Mouse (Mus musculus) heart, adult 11 months (tissue): ENCODE measurements around the gene Mrpl22.
A peak's percentile ranks its signal among the peaks of the same experiment; 100 is the strongest.
"Not testable (repeated sequence)": the region's sequence is repeated elsewhere in the genome, so short reads cannot be mapped to it uniquely, and the experiment has no call there.

Experiments
- DNase-seq: peaks from one replicate; pipeline ENCODE4 v3.0.0; 2022

Gene Mrpl22

DNA sequence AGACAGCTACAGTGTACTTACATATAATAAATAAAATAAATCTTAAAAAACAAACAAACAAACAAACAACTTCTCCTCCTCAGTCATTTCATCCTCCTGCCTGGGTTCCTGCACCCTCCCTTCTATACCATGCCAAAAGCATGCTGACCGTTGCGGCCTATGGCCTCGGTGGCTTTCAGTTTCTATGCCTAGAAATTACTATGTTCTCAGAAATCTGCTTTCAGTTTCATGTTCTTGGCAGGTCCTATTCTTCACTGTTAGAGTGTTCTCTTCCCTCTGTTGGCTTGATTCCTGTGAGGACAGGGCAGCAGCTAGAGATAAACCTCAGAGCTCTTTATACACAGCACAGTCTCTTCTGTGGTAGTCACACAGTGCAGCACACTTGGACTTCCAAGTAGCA, 12.1 kb downstream of the Mrpl22 start:
- DNase-seq, result no peak

DNA sequence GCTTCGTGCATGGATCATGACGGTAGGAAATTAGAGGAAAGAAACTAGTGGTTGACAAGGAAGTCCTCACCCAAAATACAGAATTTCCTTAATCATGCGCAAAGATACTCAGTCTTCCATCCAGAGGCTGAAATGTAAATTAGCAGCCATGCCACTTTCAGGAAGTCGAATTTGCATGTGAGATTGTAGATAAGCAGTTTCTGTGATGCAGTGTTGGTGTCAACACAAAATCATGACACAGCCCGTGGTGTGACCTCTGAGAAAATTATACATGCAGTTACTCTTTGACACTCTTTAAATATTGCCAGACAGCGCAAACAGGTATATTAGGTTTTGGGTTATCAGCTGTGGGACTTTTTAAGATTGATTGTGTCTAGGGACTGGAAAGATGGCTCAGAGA, 18.2 kb downstream of the Mrpl22 start:
- no peak for DNase-seq

DNA sequence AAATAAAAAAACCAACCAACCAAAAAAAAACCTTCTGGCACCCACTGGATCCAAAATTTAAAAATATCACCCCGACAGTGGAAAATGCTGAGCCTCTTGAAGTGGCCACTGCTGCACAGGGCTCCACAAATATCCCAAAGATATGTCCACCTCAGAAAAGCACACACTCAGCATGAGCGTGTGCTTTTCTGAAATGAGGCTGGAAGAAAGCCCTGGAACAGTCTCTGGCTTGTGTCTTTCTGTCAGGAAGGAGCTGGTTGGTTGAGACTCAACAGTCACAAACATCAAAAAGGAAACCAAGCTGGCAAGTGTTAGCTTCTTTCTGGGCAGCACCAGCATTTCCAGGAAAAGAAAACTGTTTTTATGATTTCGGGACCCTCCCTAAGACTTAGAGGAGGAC, 21.9 kb downstream of the Mrpl22 start:
- peak; percentile 95 for DNase-seq

DNA sequence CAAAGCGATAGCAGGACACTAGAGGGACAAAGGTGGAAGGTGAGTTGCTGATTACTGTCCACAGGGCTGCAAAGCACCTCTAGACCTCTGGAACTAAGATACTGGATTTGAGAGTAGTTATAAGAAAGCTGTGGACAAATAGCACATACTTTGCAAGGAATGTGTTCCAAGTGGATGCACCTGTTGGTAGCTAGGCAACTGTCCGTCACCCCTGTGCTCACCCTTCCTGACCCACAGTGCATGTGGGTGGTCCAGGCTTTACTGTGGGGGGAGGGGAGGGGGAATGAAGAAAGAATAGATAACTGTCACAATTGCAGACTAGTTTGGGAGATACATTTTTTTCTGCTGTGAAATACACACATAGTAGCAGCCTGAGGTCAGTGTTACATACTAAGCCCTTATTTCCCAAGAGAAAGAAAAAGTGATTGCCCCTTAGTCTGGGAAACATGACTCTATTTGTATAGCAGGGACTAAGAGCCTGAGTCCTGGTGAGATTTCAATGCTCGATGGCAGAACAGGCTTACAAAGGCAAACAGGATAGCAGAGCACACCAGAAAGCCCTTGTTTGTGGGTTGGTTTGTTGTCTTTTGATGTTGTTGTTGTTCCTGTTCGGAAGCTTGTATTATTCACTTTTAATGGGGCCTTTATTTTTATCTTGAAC, 22.5 kb downstream of the Mrpl22 start:
- DNase-seq, result no peak

- no peak for DNase-seq
Observed at GRCm38 (mm10) chr11:58198663-58199062, 27.2 kb downstream of the Mrpl22 start.

GRCm38 (mm10) chr11:58199229-58200037, 28.0 kb downstream of the Mrpl22 start, which contains the start of the genes Igtp and Irgm2:
Igtp (plus strand) TSS chr11:58199556.
Irgm2 (plus strand) TSS chr11:58199618.
- DNase-seq, result peak; percentile 99

DNA sequence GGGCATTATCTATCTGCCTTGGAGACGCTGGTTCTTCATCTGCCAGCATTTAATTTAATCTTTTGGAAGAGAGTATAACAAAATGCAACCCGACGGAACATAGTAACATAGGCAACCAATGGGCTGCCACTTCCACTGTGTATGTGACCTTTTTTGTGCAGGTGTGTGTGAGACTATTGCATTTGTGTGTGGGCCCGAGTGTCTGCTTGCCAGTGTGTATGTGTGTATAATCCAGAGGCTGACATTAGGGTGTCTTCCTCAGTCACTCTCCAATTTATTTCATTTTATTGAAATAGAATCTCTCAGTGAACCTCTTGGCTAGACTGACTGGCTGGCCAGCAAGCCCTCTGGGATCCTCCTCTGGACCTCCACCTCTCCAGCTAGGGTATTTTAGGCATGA, 28.8 kb downstream of the Mrpl22 start:
- no peak for DNase-seq

- DNase-seq, result no peak
Observed at GRCm38 (mm10) chr11:58201052-58201451, 29.6 kb downstream of the Mrpl22 start.

- no peak for DNase-seq
Observed at GRCm38 (mm10) chr11:58210321-58210886, 38.9 kb downstream of the Mrpl22 start.

GRCm38 (mm10) chr11:58211062-58211681, 39.7 kb downstream of the Mrpl22 start:
- DNase-seq, result peak; percentile 93

DNA sequence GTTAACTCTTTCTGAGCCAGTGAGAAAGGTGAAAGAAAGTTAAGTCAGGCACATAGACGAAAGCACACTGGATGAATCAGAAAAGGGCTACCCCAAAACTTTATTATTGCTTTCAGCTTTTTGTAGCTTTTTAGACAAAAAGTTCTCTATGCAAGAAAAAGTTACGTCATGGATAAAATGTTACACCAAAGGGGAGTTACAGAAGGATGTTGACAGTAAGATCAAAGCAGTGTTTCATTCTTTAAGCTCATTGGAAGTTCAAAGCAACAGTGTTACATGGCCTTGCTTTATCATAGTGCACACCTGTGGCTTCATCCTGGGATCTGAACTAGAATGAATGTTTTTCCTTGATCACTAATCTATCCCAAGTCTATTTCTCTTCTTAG, 40.2 kb downstream of the Mrpl22 start:
- no peak for DNase-seq

GRCm38 (mm10) chr11:58213673-58214342, 42.3 kb downstream of the Mrpl22 start:
- no peak for DNase-seq

- peak; percentile 99 for DNase-seq
Observed at GRCm38 (mm10) chr11:58214391-58215048, 43.1 kb downstream of the Mrpl22 start.

DNA sequence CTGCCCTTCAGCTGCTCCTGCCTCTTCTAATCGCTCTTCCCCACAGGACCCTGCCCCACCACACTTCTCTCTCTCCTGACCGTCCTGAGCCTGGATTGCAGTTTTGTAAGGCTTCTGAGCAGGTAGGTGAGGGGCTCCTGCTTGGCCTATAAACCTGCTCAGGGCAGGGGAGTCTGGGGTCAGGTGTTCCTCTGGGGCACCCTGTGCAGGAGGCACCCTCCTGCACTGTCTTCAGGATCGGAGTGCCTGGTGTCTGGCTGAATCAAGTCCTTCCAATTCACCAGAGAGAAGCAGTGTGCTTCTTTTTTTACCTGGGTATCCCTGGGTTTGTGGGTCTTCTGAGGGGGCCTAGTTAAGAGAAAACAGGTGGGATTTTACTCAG, 43.6 kb downstream of the Mrpl22 start:
- not testable (repeated sequence) for DNase-seq

GRCm38 (mm10) chr11:58215814-58216213, 44.4 kb downstream of the Mrpl22 start:
- DNase-seq, result peak; percentile 93

GRCm38 (mm10) chr11:58216823-58217222, 45.4 kb downstream of the Mrpl22 start:
- DNase-seq, result no peak

DNA sequence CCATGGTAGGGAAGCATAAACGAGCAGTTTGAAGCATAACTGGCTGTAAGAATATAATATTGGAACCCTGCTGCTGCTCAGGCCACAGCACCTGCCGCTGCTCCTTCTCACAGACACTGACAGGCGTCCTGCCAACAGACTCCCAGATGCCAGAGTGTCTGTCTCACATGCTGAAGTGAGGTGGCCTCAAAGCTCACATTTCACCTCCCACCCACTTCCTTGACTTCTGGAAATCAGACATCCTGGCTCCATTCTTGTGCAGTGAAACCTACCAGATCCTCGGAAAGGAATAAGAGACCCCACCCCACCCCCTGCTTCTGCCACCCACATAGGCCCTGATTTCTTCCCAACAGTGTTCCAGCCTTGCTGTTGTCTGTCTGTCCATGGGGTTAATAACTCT, 52.3 kb downstream of the Mrpl22 start:
- DNase-seq, result peak; percentile 95

GRCm38 (mm10) chr11:58224313-58224712, 52.9 kb downstream of the Mrpl22 start:
- peak; percentile 97 for DNase-seq

GRCm38 (mm10) chr11:58224872-58225271, 53.4 kb downstream of the Mrpl22 start:
- not testable (repeated sequence) for DNase-seq

DNA sequence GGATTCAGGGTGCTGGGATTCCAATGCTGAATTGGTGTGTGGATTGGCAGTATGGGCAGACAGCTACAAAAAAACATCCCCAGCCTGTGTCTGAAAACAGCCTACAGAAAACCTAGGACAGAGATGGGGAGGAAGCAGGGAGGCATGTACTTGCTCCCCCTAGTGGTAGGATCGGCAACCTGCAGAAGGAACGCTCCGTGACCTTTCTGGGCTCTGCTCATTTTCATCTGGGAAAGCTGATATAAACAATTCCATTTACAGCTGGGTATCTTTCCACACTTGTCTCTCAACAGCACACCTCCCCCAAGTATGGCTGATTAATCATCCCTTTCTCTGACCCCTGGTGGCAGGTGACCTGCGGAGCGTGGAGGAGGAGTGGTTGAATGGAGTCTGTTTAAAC, 54.2 kb downstream of the Mrpl22 start:
- peak; percentile 96 for DNase-seq

GRCm38 (mm10) chr11:58226425-58226824, 55.0 kb downstream of the Mrpl22 start:
- DNase-seq, result no peak

- DNase-seq, result not testable (repeated sequence)
Observed at GRCm38 (mm10) chr11:58228021-58228420, 56.6 kb downstream of the Mrpl22 start.
